Mouse (Mus musculus) hindbrain, embryonic 15.5 days (tissue): ENCODE measurements around the gene Ptk6. TPM values are rescaled to one million over a fixed set of nuclear protein-coding genes. Genes with fewer than 3 reads are reported as not detected.

Experiments used
- ATAC-seq: fragments of 200-750 bp; cut with Nextera tagmentation; 2 replicates; pipeline ENCODE4 v1.8.0; 2017; ENCODE audit warnings: low read depth, moderate number of reproducible peaks, moderate TSS enrichment; ENCODE audit not compliant: low FRiP score
- H3K27ac ChIP-seq: fragments of 300-500 bp; sonication (generic); replicated peaks from 2 replicates; pipeline ENCODE4 v1.5.1; 2015; ENCODE audit warnings: mild to moderate bottlenecking, inconsistent platforms
- H3K27me3 ChIP-seq: fragments of 300-500 bp; sonication (generic); 2 replicates; pipeline ENCODE4 v1.6.1; 2015; ENCODE audit warnings: control low read depth, inconsistent platforms
- H3K36me3 ChIP-seq: fragments of 300-500 bp; sonication (generic); 2 replicates; pipeline ENCODE4 v1.6.1; 2015; ENCODE audit warnings: control low read depth, inconsistent platforms
- H3K4me1 ChIP-seq: fragments of 300-500 bp; sonication (generic); replicated peaks from 2 replicates; pipeline ENCODE4 v1.6.1; 2015; ENCODE audit warnings: control low read depth, inconsistent platforms
- H3K4me2 ChIP-seq: fragments of 300-500 bp; sonication (generic); 2 replicates; pipeline ENCODE4 v1.6.1; 2015; ENCODE audit warnings: moderate library complexity, mild to moderate bottlenecking, inconsistent platforms
- H3K4me3 ChIP-seq: fragments of 300-500 bp; sonication (generic); 2 replicates; pipeline ENCODE4 v1.5.1; 2015; ENCODE audit warnings: mild to moderate bottlenecking, inconsistent platforms
- H3K9ac ChIP-seq: fragments of 300-500 bp; sonication (generic); 2 replicates; pipeline ENCODE4 v1.6.1; 2015; ENCODE audit warnings: inconsistent platforms
- H3K9me3 ChIP-seq: fragments of 300-500 bp; sonication (generic); 2 replicates; pipeline ENCODE4 v1.6.1; 2016; ENCODE audit warnings: control low read depth, inconsistent platforms
- WGBS: fragments of 180-500 bp; shearing (Covaris S2); methylation state at CpG from one replicate; pipeline ENCODE4 v1.1.7; 2015; 5-methylcytosine and 5-hydroxymethylcytosine counted together
- polyA plus RNA-seq: library from polyadenylated mRNA; unstranded; fragments of >200 nt; fragmentation: Nextera tagmentation; extraction: Ambion mirVana; gene quantifications from 2 replicates; pipeline ENCODE4 v1.2.1, GENCODE M21; 2015

The Ptk6 gene
- polyA plus RNA-seq, 1 experiment from 2014 or later, result not detected

- Histone ChIP-seq H3K27me3 (no peaks in the 10 kb centered on the region), H3K9me3 (no peaks in the 10 kb centered on the region), H3K4me3 (0 out of 2 replicates have a peak overlapping the region, but pooled peaks have one; percentile 54), H3K36me3 (peaks cover 7% of the 10 kb centered on the region), H3K9ac (no peak overlapping the region), H3K27ac (peak overlapping the region; percentile 86), H3K4me1 (peaks cover 50% of the 10 kb centered on the region), H3K4me2 (peak overlapping the region; percentile 78)
- no peak for ATAC-seq
- WGBS, result 81% methylated on average over 6 of the region's 6 CpGs
Measured at GRCm38 (mm10) chr2:181157716-181158302, 44.8 kb downstream of the Ptk6 start.

- no peak for ATAC-seq
- Histone ChIP-seq H3K27me3 (no peaks in the 10 kb centered on the region), H3K27ac (peak overlapping the region; percentile 86), H3K36me3 (peaks cover 12% of the 10 kb centered on the region), H3K4me2 (peak overlapping the region; percentile 78), H3K9ac (peak overlapping the region; percentile 80), H3K9me3 (no peaks in the 10 kb centered on the region), H3K4me1 (peaks cover 54% of the 10 kb centered on the region), H3K4me3 (peak overlapping the region; percentile 54)
- 78% methylated on average over 4 of the region's 4 CpGs for WGBS
Measured at GRCm38 (mm10) chr2:181157180-181157579, 45.4 kb downstream of the Ptk6 start.

GRCm38 (mm10) chr2:181156248-181157121 is 46.1 kb downstream of the Ptk6 start, which contains the start of gene Eef1a2:
Gene Eef1a2, minus strand, starts transcription at chr2:181157014.
- Histone ChIP-seq H3K36me3 (peaks cover 17% of the 10 kb centered on the region), H3K9me3 (no peaks in the 10 kb centered on the region), H3K4me3 (peak within 1 kb of the TSS; percentile 54), H3K9ac (peak within 1 kb of the TSS; percentile 80), H3K4me1 (peaks cover 54% of the 10 kb centered on the region), H3K27ac (peak within 1 kb of the TSS; percentile 86), H3K4me2 (peak within 1 kb of the TSS; percentile 78), H3K27me3 (no peaks in the 10 kb centered on the region)
- 2% methylated on average over 55 of the region's 55 CpGs for WGBS
- peak; percentile 82 for ATAC-seq

GRCm38 (mm10) chr2:181155801-181156200 is 46.8 kb downstream of the Ptk6 start:
- H3K27ac ChIP-seq, result peak overlapping the region; percentile 86
- H3K36me3 ChIP-seq, result peaks cover 18% of the 10 kb centered on the region
- ATAC-seq, result peak; percentile 5; the same call in 1 of the 2 replicates
- no peaks in the 10 kb centered on the region; the same call in 1 of the 2 replicates for H3K27me3 ChIP-seq
- peaks cover 54% of the 10 kb centered on the region for H3K4me1 ChIP-seq
- peak overlapping the region; percentile 80 for H3K9ac ChIP-seq
- peak overlapping the region; percentile 54 for H3K4me3 ChIP-seq
- WGBS, result 48% methylated on average over 4 of the region's 4 CpGs
- peak overlapping the region; percentile 78 for H3K4me2 ChIP-seq
- no peaks in the 10 kb centered on the region for H3K9me3 ChIP-seq

GRCm38 (mm10) chr2:181154831-181155415 is 47.7 kb downstream of the Ptk6 start:
- Histone ChIP-seq H3K36me3 (peaks cover 21% of the 10 kb centered on the region), H3K9ac (peak overlapping the region; percentile 80; the same call in 1 of the 2 replicates), H3K27ac (no peak overlapping the region), H3K9me3 (no peaks in the 10 kb centered on the region), H3K4me3 (peak overlapping the region; percentile 54), H3K27me3 (no peaks in the 10 kb centered on the region; the same call in 1 of the 2 replicates), H3K4me2 (peak overlapping the region; percentile 78), H3K4me1 (peaks cover 52% of the 10 kb centered on the region)
- ATAC-seq, result no peak
- WGBS, result 79% methylated on average over 8 of the region's 8 CpGs

GRCm38 (mm10) chr2:181154361-181154760 is 48.2 kb downstream of the Ptk6 start:
- Histone ChIP-seq H3K27ac (no peak overlapping the region), H3K4me2 (peak overlapping the region; percentile 78), H3K9me3 (no peaks in the 10 kb centered on the region), H3K4me3 (no peak overlapping the region), H3K9ac (peak overlapping the region; percentile 13; the same call in 1 of the 2 replicates), H3K4me1 (peaks cover 46% of the 10 kb centered on the region), H3K27me3 (no peaks in the 10 kb centered on the region; the same call in 1 of the 2 replicates), H3K36me3 (peaks cover 26% of the 10 kb centered on the region)
- ATAC-seq, result no peak
- WGBS, result 91% methylated on average over 3 of the region's 3 CpGs

- Histone ChIP-seq H3K4me1 (peaks cover 41% of the 10 kb centered on the region), H3K27me3 (no peaks in the 10 kb centered on the region; the same call in 1 of the 2 replicates), H3K4me2 (peak overlapping the region; percentile 78), H3K9ac (no peak overlapping the region), H3K9me3 (no peaks in the 10 kb centered on the region), H3K27ac (no peak overlapping the region), H3K36me3 (peaks cover 32% of the 10 kb centered on the region), H3K4me3 (no peak overlapping the region)
- WGBS, result 5% methylated on average over 1 of the region's 1 CpGs
- no peak for ATAC-seq
Measured at GRCm38 (mm10) chr2:181153837-181154236, 48.8 kb downstream of the Ptk6 start.

- ATAC-seq, result no peak
- H3K27me3 ChIP-seq, result no peaks in the 10 kb centered on the region; the same call in 1 of the 2 replicates
- H3K36me3 ChIP-seq, result peaks cover 36% of the 10 kb centered on the region
Measured at GRCm38 (mm10) chr2:181153131-181153530, 49.5 kb downstream of the Ptk6 start.

GRCm38 (mm10) chr2:181152701-181153100 is 49.9 kb downstream of the Ptk6 start:
- 95% methylated on average over 17 of the region's 17 CpGs for WGBS
- H3K4me1 ChIP-seq, result peaks cover 42% of the 10 kb centered on the region
- no peak for ATAC-seq
- H3K4me2 ChIP-seq, result no peak overlapping the region
- peaks cover 36% of the 10 kb centered on the region for H3K36me3 ChIP-seq
- no peaks in the 10 kb centered on the region; the same call in 1 of the 2 replicates for H3K27me3 ChIP-seq
- no peak overlapping the region for H3K27ac ChIP-seq
- no peak overlapping the region for H3K4me3 ChIP-seq
- no peak overlapping the region for H3K9ac ChIP-seq
- no peaks in the 10 kb centered on the region for H3K9me3 ChIP-seq

More at GRCm38 (mm10) chr2:181153131-181153530, 49.5 kb downstream of the Ptk6 start:
- H3K4me3 ChIP-seq, result no peak overlapping the region
- WGBS, result 86% methylated on average over 1 of the region's 1 CpGs
- H3K9ac ChIP-seq, result no peak overlapping the region
- H3K4me2 ChIP-seq, result no peak overlapping the region
- no peaks in the 10 kb centered on the region for H3K9me3 ChIP-seq
- H3K4me1 ChIP-seq, result peaks cover 40% of the 10 kb centered on the region
- no peak overlapping the region for H3K27ac ChIP-seq

GRCm38 (mm10) chr2:181150281-181150680 is 52.3 kb downstream of the Ptk6 start:
- ATAC-seq, result no peak
- peaks cover 39% of the 10 kb centered on the region for H3K36me3 ChIP-seq
- peaks cover 28% of the 10 kb centered on the region for H3K4me1 ChIP-seq
- H3K9ac ChIP-seq, result no peak overlapping the region
- no peak overlapping the region for H3K4me3 ChIP-seq
- no peak overlapping the region for H3K4me2 ChIP-seq
- no peaks in the 10 kb centered on the region; the same call in 1 of the 2 replicates for H3K27me3 ChIP-seq
- 72% methylated on average over 6 of the region's 6 CpGs for WGBS
- no peak overlapping the region for H3K27ac ChIP-seq
- H3K9me3 ChIP-seq, result no peaks in the 10 kb centered on the region

GRCm38 (mm10) chr2:181148318-181148955 is 54.2 kb downstream of the Ptk6 start:
- peak overlapping the region; percentile 52 for H3K4me2 ChIP-seq
- H3K9ac ChIP-seq, result no peak overlapping the region
- H3K36me3 ChIP-seq, result peaks cover 38% of the 10 kb centered on the region
- ATAC-seq, result no peak
- H3K27me3 ChIP-seq, result no peaks in the 10 kb centered on the region; the same call in 1 of the 2 replicates
- H3K4me3 ChIP-seq, result peak overlapping the region; percentile 31
- no peaks in the 10 kb centered on the region for H3K9me3 ChIP-seq
- H3K27ac ChIP-seq, result no peak overlapping the region
- H3K4me1 ChIP-seq, result peaks cover 16% of the 10 kb centered on the region; the same call in 1 of the 2 replicates
- 18% methylated on average over 29 of the region's 31 CpGs for WGBS
